Mouse (Mus musculus) ovary, postnatal 14 days (tissue): ENCODE data around the gene Naa11.

Experiments used
- DNase-seq: peaks from one replicate; pipeline ENCODE4 v3.0.0; 2022; ENCODE audit warnings: low spot score

Gene Naa11

GRCm38 (mm10) chr5:97345129-97345528, 47.0 kb downstream of the Naa11 start:
- no peak for DNase-seq

DNA sequence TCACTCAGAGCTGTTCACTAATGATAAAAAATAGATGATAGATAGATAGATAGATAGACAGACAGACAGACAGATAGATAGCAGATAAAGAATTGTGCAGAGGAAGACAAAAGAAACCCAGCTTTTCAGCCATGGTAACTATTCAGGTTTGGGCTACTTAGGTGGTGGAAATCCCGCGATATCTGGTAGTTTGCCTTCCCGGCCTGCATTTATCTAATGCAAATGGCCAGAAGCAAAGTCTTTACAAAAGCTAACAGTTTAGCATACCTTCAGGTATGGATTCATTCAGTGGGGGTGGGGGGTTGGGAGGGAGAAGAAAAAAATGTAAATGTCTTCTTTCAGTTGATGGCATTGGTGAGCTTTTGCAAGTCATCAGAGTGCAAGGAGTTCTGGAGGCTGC, 48.0 kb downstream of the Naa11 start:
- no peak for DNase-seq

- no peak for DNase-seq
Observed at GRCm38 (mm10) chr5:97334794-97335193, 57.4 kb downstream of the Naa11 start.
